Mouse (Mus musculus) forebrain, embryonic 11.5 days (tissue): ENCODE measurements around the gene Asb16. TPM values are rescaled to one million over a fixed set of nuclear protein-coding genes. Genes with fewer than 3 reads are reported as not detected.

Experiments used
- ATAC-seq: fragments of 200-750 bp; cut with Nextera tagmentation; replicated peaks from 2 replicates; pipeline ENCODE4 v1.8.0; 2017; ENCODE audit warnings: moderate TSS enrichment; ENCODE audit not compliant: low FRiP score
- DNase-seq: peaks from one replicate; pipeline ENCODE4 v3.0.0-alpha.2; 2017; ENCODE audit warnings: low spot score
- H3K27ac ChIP-seq: fragments of 300-500 bp; sonication (generic); 2 replicates; pipeline ENCODE4 v1.5.1; 2014; ENCODE audit warnings: low read depth, low read length
- H3K27me3 ChIP-seq: fragments of 300-500 bp; sonication (generic); 2 replicates; pipeline ENCODE4 v1.6.1; 2014; ENCODE audit warnings: mild to moderate bottlenecking, low read length, mixed read lengths; ENCODE audit not compliant: control insufficient read depth, insufficient read depth
- H3K36me3 ChIP-seq: fragments of 300-500 bp; sonication (generic); 2 replicates; pipeline ENCODE4 v1.6.1; 2014; ENCODE audit warnings: mild to moderate bottlenecking, low read length, moderate library complexity, mixed read lengths; ENCODE audit not compliant: control insufficient read depth, insufficient read depth
- H3K4me1 ChIP-seq: fragments of 300-500 bp; sonication (generic); replicated peaks from 2 replicates; pipeline ENCODE4 v1.6.1; 2014; ENCODE audit warnings: low read length, mixed read lengths; ENCODE audit not compliant: control insufficient read depth, insufficient read depth
- H3K4me2 ChIP-seq: fragments of 300-500 bp; sonication (generic); 2 replicates; pipeline ENCODE4 v1.6.1; 2014; ENCODE audit warnings: low read depth, mild to moderate bottlenecking, low read length, moderate library complexity, mixed read lengths; ENCODE audit not compliant: severe bottlenecking
- H3K4me3 ChIP-seq: fragments of 300-500 bp; sonication (generic); 2 replicates; pipeline ENCODE4 v1.5.1; 2014; ENCODE audit warnings: low read depth, low read length
- H3K9ac ChIP-seq: fragments of 300-500 bp; sonication (generic); 2 replicates; pipeline ENCODE4 v1.6.1; 2014; ENCODE audit warnings: low read length
- H3K9me3 ChIP-seq: fragments of 300-500 bp; sonication (generic); 2 replicates; pipeline ENCODE4 v1.6.1; 2016; ENCODE audit warnings: low read length, mixed read lengths; ENCODE audit not compliant: control insufficient read depth
- WGBS: fragments of 180-500 bp; shearing (Covaris S2); extraction: QIAGEN DNeasy Blood & Tissue Kit; methylation state at CpG from one replicate; pipeline ENCODE4 v1.1.7; 2014; 5-methylcytosine and 5-hydroxymethylcytosine counted together
- polyA plus RNA-seq: library from polyadenylated mRNA; unstranded; fragments of >200 nt; fragmentation: Nextera tagmentation; extraction: Ambion mirVana; gene quantifications from 2 replicates; pipeline ENCODE4 v1.2.1, GENCODE M21; 2014

Gene Asb16
- polyA plus RNA-seq, 1 experiment from 2014 or later = not detected

DNA sequence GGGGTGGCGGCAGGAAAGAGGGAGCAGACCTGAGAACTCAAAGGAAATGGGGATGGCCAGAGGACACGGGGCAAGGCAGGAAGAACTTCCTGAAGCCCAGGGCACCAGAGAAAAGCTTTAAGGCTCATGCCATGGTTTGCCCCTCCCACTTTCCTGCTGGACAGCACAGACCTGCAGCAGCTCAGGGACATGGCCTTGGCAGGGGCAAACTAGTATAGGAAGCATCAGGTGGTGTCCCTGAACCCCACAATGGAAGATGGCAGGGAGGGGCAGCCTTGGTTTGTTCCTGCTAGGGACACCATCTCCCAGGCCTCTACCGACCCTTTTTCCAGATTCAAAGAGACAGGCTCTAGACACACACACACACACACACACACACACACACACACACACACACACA is 36.8 kb downstream of the Asb16 start:
- Histone ChIP-seq H3K4me1 (peaks cover 10% of the 10 kb centered on the region), H3K4me3 (no peak overlapping the region), H3K27ac (no peak overlapping the region), H3K9ac (no peak overlapping the region), H3K4me2 (no peak overlapping the region), H3K36me3 (peaks cover 4% of the 10 kb centered on the region), H3K9me3 (no peaks in the 10 kb centered on the region), H3K27me3 (no peaks in the 10 kb centered on the region)
- 66% methylated on average over 3 of the region's 3 CpGs for WGBS
- DNase-seq = no peak
- ATAC-seq = no peak

DNA sequence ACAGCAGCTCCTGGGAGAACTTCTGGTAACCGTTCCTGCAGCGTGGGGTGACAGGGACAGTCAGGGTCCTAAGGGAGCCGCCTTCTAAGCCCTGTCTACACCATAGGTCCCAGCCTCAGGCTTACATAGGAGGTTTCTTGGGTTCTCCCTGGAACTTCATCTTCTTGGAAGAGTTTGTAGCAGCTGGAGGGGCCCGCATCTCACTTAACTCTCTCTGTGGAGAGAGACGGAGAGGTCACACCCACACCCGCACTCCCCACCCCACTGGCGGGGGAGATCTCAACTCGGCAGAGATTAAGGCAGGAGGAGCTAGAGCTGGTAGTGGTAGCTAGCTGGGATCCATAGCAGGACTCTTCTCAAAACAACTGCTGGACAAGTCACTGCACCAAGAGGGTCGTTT is 39.6 kb downstream of the Asb16 start:
- ATAC-seq = no peak
- H3K36me3 ChIP-seq = peaks cover 4% of the 10 kb centered on the region
- H3K9me3 ChIP-seq = no peaks in the 10 kb centered on the region
- 86% methylated on average over 9 of the region's 9 CpGs for WGBS
- H3K27me3 ChIP-seq = no peaks in the 10 kb centered on the region
- no peak overlapping the region for H3K4me3 ChIP-seq
- no peak overlapping the region for H3K9ac ChIP-seq
- no peak for DNase-seq
- no peak overlapping the region for H3K27ac ChIP-seq
- no peak overlapping the region for H3K4me2 ChIP-seq
- peaks cover 16% of the 10 kb centered on the region for H3K4me1 ChIP-seq

DNA sequence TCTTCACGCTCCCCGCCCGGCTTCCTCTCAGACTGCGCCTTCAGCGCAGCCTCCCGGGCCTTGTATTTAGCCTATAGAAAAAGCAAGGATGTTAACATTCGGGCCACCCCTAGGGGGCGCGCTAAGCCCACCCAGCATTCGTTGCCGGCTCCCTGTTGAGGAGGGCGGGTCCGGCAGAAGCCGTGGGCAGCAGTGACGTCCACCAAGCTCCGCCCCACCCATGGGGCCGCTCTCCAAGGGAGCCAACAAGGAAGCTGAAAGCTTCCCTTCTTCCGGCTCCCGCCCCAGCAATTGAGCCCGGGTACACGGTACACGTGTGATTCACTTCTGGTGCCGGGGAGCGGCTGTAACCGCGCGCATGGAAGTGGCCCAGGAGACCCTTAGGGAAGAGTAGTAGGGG is 40.4 kb downstream of the Asb16 start:
- DNase-seq = peak; percentile 99
- H3K9ac ChIP-seq = peak overlapping the region; percentile 52
- no peaks in the 10 kb centered on the region for H3K9me3 ChIP-seq
- peaks cover 9% of the 10 kb centered on the region for H3K36me3 ChIP-seq
- peak overlapping the region; percentile 28 for H3K4me3 ChIP-seq
- under 1% methylated on average over 27 of the region's 27 CpGs for WGBS
- H3K27me3 ChIP-seq = no peaks in the 10 kb centered on the region
- peak overlapping the region; percentile 39; the same call in 1 of the 2 replicates for H3K27ac ChIP-seq
- peaks cover 16% of the 10 kb centered on the region for H3K4me1 ChIP-seq
- H3K4me2 ChIP-seq = peak overlapping the region; percentile 65
- peak; percentile 88 for ATAC-seq

- H3K27me3 ChIP-seq = no peaks in the 10 kb centered on the region
- peaks cover 16% of the 10 kb centered on the region for H3K4me1 ChIP-seq
- H3K27ac ChIP-seq = 0 out of 2 replicates have a peak overlapping the region, but pooled peaks have one; percentile 39
- peak overlapping the region; percentile 28 for H3K4me3 ChIP-seq
- 0 out of 2 replicates have a peak, but pooled peaks have one; percentile 13 for ATAC-seq
- no peak for DNase-seq
- H3K4me2 ChIP-seq = peak overlapping the region; percentile 65
- peaks cover 12% of the 10 kb centered on the region for H3K36me3 ChIP-seq
- 91% methylated on average over 22 of the region's 22 CpGs for WGBS
- H3K9me3 ChIP-seq = no peaks in the 10 kb centered on the region
- H3K9ac ChIP-seq = peak overlapping the region; percentile 52; the same call in 1 of the 2 replicates
These were observed 41.5 kb downstream of the Asb16 start for GRCm38 (mm10) chr11:102309821-102310617.

- WGBS = 45% methylated on average over 38 of the region's 38 CpGs
- Histone ChIP-seq H3K4me3 (no peak overlapping the region), H3K36me3 (peaks cover 12% of the 10 kb centered on the region), H3K27me3 (no peaks in the 10 kb centered on the region), H3K4me1 (peaks cover 17% of the 10 kb centered on the region), H3K27ac (no peak overlapping the region), H3K9me3 (no peaks in the 10 kb centered on the region), H3K9ac (0 out of 2 replicates have a peak overlapping the region, but pooled peaks have one; percentile 6), H3K4me2 (no peak overlapping the region)
- ATAC-seq (no peak), DNase-seq (peak; percentile 65)
These were observed 42.5 kb downstream of the Asb16 start for GRCm38 (mm10) chr11:102310768-102311695.

DNA sequence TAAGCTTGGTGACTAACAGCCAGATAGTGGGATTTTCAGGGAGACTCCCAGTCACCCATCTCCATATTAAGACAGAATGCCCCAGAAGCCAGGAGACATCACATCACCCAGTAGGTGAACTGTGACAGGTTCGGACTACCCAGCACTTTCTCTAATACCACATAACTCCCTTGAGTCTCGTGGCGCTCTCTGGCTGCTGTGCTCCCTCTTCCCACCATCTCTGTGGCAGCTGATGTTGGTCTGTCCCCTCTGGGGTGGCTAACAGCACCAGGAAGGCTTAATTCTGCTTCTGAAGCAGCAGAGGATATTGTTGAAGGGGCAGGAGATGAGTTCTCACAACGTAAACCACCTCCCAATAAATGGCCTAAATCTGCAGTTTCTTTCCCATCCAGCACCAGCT is 43.4 kb downstream of the Asb16 start:
- Histone ChIP-seq H3K27ac (no peak overlapping the region), H3K4me1 (peaks cover 21% of the 10 kb centered on the region), H3K4me2 (no peak overlapping the region)

DNA sequence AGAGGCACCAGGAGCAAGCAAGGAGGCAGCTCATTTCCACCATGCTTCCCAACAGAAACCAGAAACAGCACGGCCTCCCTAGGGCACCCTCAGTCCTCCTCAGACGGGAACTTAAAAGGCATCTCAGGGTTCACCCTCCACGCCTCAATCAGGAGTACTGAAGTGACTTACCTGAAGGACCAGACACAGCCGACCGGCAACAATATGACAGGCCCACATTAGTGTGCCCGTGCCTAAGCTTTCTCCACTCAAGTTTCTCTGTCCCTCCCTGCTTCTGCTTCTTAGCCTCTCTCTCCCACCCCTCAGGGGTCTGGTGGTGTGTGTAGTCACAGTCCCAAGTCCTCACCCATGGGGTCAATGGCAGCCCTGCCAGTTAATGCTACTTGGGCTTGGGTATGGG is 44.0 kb downstream of the Asb16 start:
- Histone ChIP-seq H3K4me2 (no peak overlapping the region), H3K4me3 (no peak overlapping the region), H3K27me3 (no peaks in the 10 kb centered on the region), H3K9ac (no peak overlapping the region), H3K27ac (no peak overlapping the region), H3K4me1 (peaks cover 21% of the 10 kb centered on the region), H3K9me3 (no peaks in the 10 kb centered on the region), H3K36me3 (peaks cover 12% of the 10 kb centered on the region)
- WGBS = 89% methylated on average over 6 of the region's 6 CpGs
- DNase-seq = no peak
- ATAC-seq = no peak

More for the DNA sequence above, 43.4 kb downstream of the Asb16 start:
- WGBS = 93% methylated on average over 4 of the region's 4 CpGs
- Histone ChIP-seq H3K27me3 (no peaks in the 10 kb centered on the region), H3K9me3 (no peaks in the 10 kb centered on the region), H3K4me3 (no peak overlapping the region), H3K9ac (no peak overlapping the region), H3K36me3 (peaks cover 12% of the 10 kb centered on the region)
- ATAC-seq (no peak), DNase-seq (peak; percentile 44)

DNA sequence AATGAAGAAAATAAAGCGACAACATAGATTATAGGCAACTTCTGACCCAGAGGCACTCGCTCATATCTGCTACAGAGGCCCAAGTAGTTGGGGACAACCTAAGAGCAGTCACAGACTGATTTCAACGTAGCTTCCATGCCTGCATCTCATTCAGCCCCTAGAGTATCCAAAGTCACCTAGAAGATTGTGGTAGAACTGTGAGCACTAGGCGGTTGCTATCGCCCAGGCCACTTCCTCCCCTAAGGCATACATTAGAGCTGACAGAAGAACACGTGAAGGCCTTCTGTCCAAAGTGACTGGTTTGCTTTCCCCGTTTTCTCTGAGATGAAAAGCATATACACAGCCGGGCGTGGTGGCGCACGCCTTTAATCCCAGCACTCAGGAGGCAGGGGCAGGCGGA is 45.8 kb downstream of the Asb16 start:
- Histone ChIP-seq H3K4me3 (no peak overlapping the region), H3K4me1 (peaks cover 18% of the 10 kb centered on the region), H3K36me3 (peaks cover 12% of the 10 kb centered on the region), H3K9me3 (no peaks in the 10 kb centered on the region), H3K4me2 (no peak overlapping the region), H3K9ac (no peak overlapping the region), H3K27me3 (no peaks in the 10 kb centered on the region), H3K27ac (no peak overlapping the region)
- 86% methylated on average over 12 of the region's 12 CpGs for WGBS
- DNase-seq (no peak), ATAC-seq (no peak)
